Mouse (Mus musculus) kidney, adult 18-20 months (tissue): Measurements from ENCODE around the gene Bzw2.
"Not testable (repeated sequence)": the region's sequence is repeated elsewhere in the genome, so short reads cannot be mapped to it uniquely, and the experiment has no call there.

Experiments used
- DNase-seq: peaks from one replicate; pipeline ENCODE4 v3.0.0; 2021

Bzw2 gene

GRCm38 (mm10) chr12:36157638-36158308 lies at the start of gene Bzw2:
Gene Bzw2, minus strand, starts transcription at chr12:36158080.
- peak; percentile 82 for DNase-seq

- DNase-seq = peak; percentile 30
Observed at GRCm38 (mm10) chr12:36207072-36207799, 49.4 kb upstream of the Bzw2 start.

- not testable (repeated sequence) for DNase-seq
Observed at GRCm38 (mm10) chr12:36205579-36206119, 47.8 kb upstream of the Bzw2 start.

- DNase-seq = no peak
Observed at GRCm38 (mm10) chr12:36194976-36195375, 37.1 kb upstream of the Bzw2 start.

GRCm38 (mm10) chr12:36190343-36190742 lies 32.5 kb upstream of the Bzw2 start:
- no peak for DNase-seq

GRCm38 (mm10) chr12:36189610-36190009 lies 31.7 kb upstream of the Bzw2 start:
- DNase-seq = no peak

GRCm38 (mm10) chr12:36187081-36187480 lies 29.2 kb upstream of the Bzw2 start:
- DNase-seq = no peak

- DNase-seq = no peak
Observed at GRCm38 (mm10) chr12:36182570-36182969, 24.7 kb upstream of the Bzw2 start.

GRCm38 (mm10) chr12:36177227-36177626 lies 19.3 kb upstream of the Bzw2 start:
- DNase-seq = no peak

GRCm38 (mm10) chr12:36165299-36165698 lies 7.4 kb upstream of the Bzw2 start:
- DNase-seq = no peak

- DNase-seq = no peak
Observed at GRCm38 (mm10) chr12:36164126-36164791, 6.4 kb upstream of the Bzw2 start.

- no peak for DNase-seq
Observed at GRCm38 (mm10) chr12:36157304-36157637, 609 bp downstream of the Bzw2 start.

GRCm38 (mm10) chr12:36156637-36157303 lies 1.1 kb downstream of the Bzw2 start, which contains the start of gene Ankmy2:
Gene Ankmy2, plus strand, starts transcription at chr12:36157114.
- DNase-seq = peak; percentile 93

- no peak for DNase-seq
Observed at GRCm38 (mm10) chr12:36156101-36156636, 1.7 kb downstream of the Bzw2 start.

- DNase-seq = peak; percentile 5
Observed at GRCm38 (mm10) chr12:36155141-36155641, 2.7 kb downstream of the Bzw2 start.

GRCm38 (mm10) chr12:36150737-36151136 lies 7.1 kb downstream of the Bzw2 start:
- no peak for DNase-seq

- no peak for DNase-seq
Observed at GRCm38 (mm10) chr12:36150265-36150664, 7.6 kb downstream of the Bzw2 start.

GRCm38 (mm10) chr12:36146230-36147011 lies 11.5 kb downstream of the Bzw2 start:
- DNase-seq = no peak

GRCm38 (mm10) chr12:36140401-36140800 lies 17.5 kb downstream of the Bzw2 start:
- no peak for DNase-seq

GRCm38 (mm10) chr12:36137192-36137591 lies 20.7 kb downstream of the Bzw2 start:
- DNase-seq = no peak

GRCm38 (mm10) chr12:36136285-36136684 lies 21.6 kb downstream of the Bzw2 start:
- no peak for DNase-seq

GRCm38 (mm10) chr12:36135409-36135808 lies 22.5 kb downstream of the Bzw2 start:
- DNase-seq = no peak
